Mouse (Mus musculus) lung, postnatal 0 days (tissue): Measurements from ENCODE around the gene Stom. TPM values are rescaled to one million over a fixed set of nuclear protein-coding genes. Genes with fewer than 3 reads are reported as not detected.

Source experiments
- ATAC-seq: fragments of 200-750 bp; cut with Nextera tagmentation; 2 replicates; pipeline ENCODE4 v1.8.0; 2017; ENCODE audit warnings: moderate library complexity
- DNase-seq: peaks from one replicate; pipeline ENCODE4 v3.0.0-alpha.2; 2016; ENCODE audit warnings: low spot score
- H3K27ac ChIP-seq: fragments of 300-500 bp; sonication (generic); 2 replicates; pipeline ENCODE4 v1.5.1; 2014; ENCODE audit warnings: antibody characterized with exemption, mild to moderate bottlenecking, low read length, mixed read lengths
- H3K27me3 ChIP-seq: fragments of 300-500 bp; sonication (generic); replicated peaks from 2 replicates; pipeline ENCODE4 v1.6.1; 2014; ENCODE audit warnings: low read length, mixed read lengths; ENCODE audit not compliant: insufficient read depth
- H3K36me3 ChIP-seq: fragments of 300-500 bp; sonication (generic); 2 replicates; pipeline ENCODE4 v1.6.1; 2014; ENCODE audit warnings: low read length, mixed read lengths; ENCODE audit not compliant: insufficient read depth
- H3K4me1 ChIP-seq: fragments of 300-500 bp; sonication (generic); 2 replicates; pipeline ENCODE4 v1.6.1; 2014; ENCODE audit warnings: antibody characterized with exemption, low read depth, low read length, mixed read lengths; ENCODE audit not compliant: insufficient read depth
- H3K4me2 ChIP-seq: fragments of 300-500 bp; sonication (generic); replicated peaks from 2 replicates; pipeline ENCODE4 v1.6.1; 2014; ENCODE audit warnings: low read depth, mild to moderate bottlenecking, low read length, moderate library complexity, mixed read lengths
- H3K4me3 ChIP-seq: fragments of 300-500 bp; sonication (generic); 2 replicates; pipeline ENCODE4 v1.5.1; 2014; ENCODE audit warnings: low read depth, low read length
- H3K9ac ChIP-seq: fragments of 300-500 bp; sonication (generic); replicated peaks from 2 replicates; pipeline ENCODE4 v1.6.1; 2014; ENCODE audit warnings: low read depth, mild to moderate bottlenecking
- H3K9me3 ChIP-seq: fragments of 300-500 bp; sonication (generic); 2 replicates; pipeline ENCODE4 v1.6.1; 2016; ENCODE audit warnings: low read length, mixed read lengths
- CTCF ChIP-seq: IDR thresholded peaks from 2 replicates; pipeline ENCODE4 v1.5.1; 2016; ENCODE audit warnings: antibody characterized with exemption, mild to moderate bottlenecking
- EP300 ChIP-seq: IDR thresholded peaks from 2 replicates; pipeline ENCODE4 v1.6.1; 2016; ENCODE audit warnings: antibody characterized with exemption, mild to moderate bottlenecking, control low read depth
- WGBS: fragments of 180-500 bp; shearing (Covaris S2); extraction: QIAGEN DNeasy Blood & Tissue Kit; methylation state at CpG from one replicate; pipeline ENCODE4 v1.1.7; 2014; 5-methylcytosine and 5-hydroxymethylcytosine counted together
- polyA plus RNA-seq: library from polyadenylated mRNA; unstranded; fragments of >200 nt; fragmentation: Nextera tagmentation; extraction: Ambion mirVana; gene quantifications from 2 replicates; pipeline ENCODE4 v1.2.1, GENCODE M21; 2015

Gene Stom
- polyA plus RNA-seq, 1 experiment from 2014 or later, result 86.2 TPM

GRCm38 (mm10) chr2:35267156-35267875, 69.5 kb downstream of the Stom start:
- no peak overlapping the region for H3K4me3 ChIP-seq
- H3K27ac ChIP-seq, result peak overlapping the region; percentile 95
- no peaks in the 10 kb centered on the region for H3K27me3 ChIP-seq
- no peak overlapping the region for H3K9ac ChIP-seq
- H3K4me1 ChIP-seq, result peaks cover 39% of the 10 kb centered on the region; the same call in 1 of the 2 replicates
- no peak for TF ChIP-seq CTCF
- TF ChIP-seq EP300, result peak; percentile 81
- WGBS, result 64% methylated on average over 12 of the region's 13 CpGs
- peak overlapping the region; percentile 36 for H3K4me2 ChIP-seq
- no peaks in the 10 kb centered on the region for H3K9me3 ChIP-seq
- no peaks in the 10 kb centered on the region for H3K36me3 ChIP-seq
- peak; percentile 91 for DNase-seq
- peak; percentile 73 for ATAC-seq

- Histone ChIP-seq H3K4me1 (peaks cover 32% of the 10 kb centered on the region; the same call in 1 of the 2 replicates), H3K9ac (no peak overlapping the region), H3K9me3 (no peaks in the 10 kb centered on the region), H3K4me2 (peak overlapping the region; percentile 31), H3K4me3 (no peak overlapping the region), H3K36me3 (no peaks in the 10 kb centered on the region), H3K27ac (peak overlapping the region; percentile 95), H3K27me3 (no peaks in the 10 kb centered on the region)
- ATAC-seq (peak; percentile 66), DNase-seq (peak; percentile 91)
- TF ChIP-seq CTCF (no peak; the same call in 1 of the 2 replicates), EP300 (peak; percentile 11)
- WGBS, result 52% methylated on average over 9 of the region's 9 CpGs
Measured at GRCm38 (mm10) chr2:35266251-35266905, 70.4 kb downstream of the Stom start.

- 71% methylated on average over 8 of the region's 8 CpGs for WGBS
- Histone ChIP-seq H3K36me3 (no peaks in the 10 kb centered on the region), H3K9ac (no peak overlapping the region), H3K4me2 (no peak overlapping the region), H3K4me3 (no peak overlapping the region), H3K4me1 (peaks cover 28% of the 10 kb centered on the region; the same call in 1 of the 2 replicates), H3K27me3 (no peaks in the 10 kb centered on the region), H3K9me3 (no peaks in the 10 kb centered on the region), H3K27ac (peak overlapping the region; percentile 95)
- no peak for DNase-seq
- TF ChIP-seq CTCF (no peak), EP300 (no peak)
- no peak for ATAC-seq
Measured at GRCm38 (mm10) chr2:35265775-35266174, 71.0 kb downstream of the Stom start.

- no peaks in the 10 kb centered on the region for H3K27me3 ChIP-seq
- peak; percentile 34 for ATAC-seq
- no peak overlapping the region for H3K4me3 ChIP-seq
- H3K9me3 ChIP-seq, result no peaks in the 10 kb centered on the region
- 31% methylated on average over 8 of the region's 8 CpGs for WGBS
- H3K36me3 ChIP-seq, result no peaks in the 10 kb centered on the region
- peaks cover 24% of the 10 kb centered on the region; the same call in 1 of the 2 replicates for H3K4me1 ChIP-seq
- no peak overlapping the region for H3K4me2 ChIP-seq
- peak; percentile 94 for DNase-seq
- H3K27ac ChIP-seq, result peak overlapping the region; percentile 95
- no peak overlapping the region for H3K9ac ChIP-seq
- 0 out of 2 replicates have a peak, but pooled peaks have one; percentile 22 for TF ChIP-seq EP300
- TF ChIP-seq CTCF, result peak; percentile 90
Measured at GRCm38 (mm10) chr2:35265296-35265695, 71.5 kb downstream of the Stom start.

GRCm38 (mm10) chr2:35264095-35264494, 72.7 kb downstream of the Stom start:
- Histone ChIP-seq H3K4me1 (peaks cover 18% of the 10 kb centered on the region), H3K27ac (peak overlapping the region; percentile 34; the same call in 1 of the 2 replicates), H3K9me3 (no peaks in the 10 kb centered on the region), H3K4me3 (no peak overlapping the region), H3K36me3 (no peaks in the 10 kb centered on the region), H3K4me2 (no peak overlapping the region), H3K9ac (no peak overlapping the region), H3K27me3 (no peaks in the 10 kb centered on the region)
- WGBS, result 32% methylated on average over 1 of the region's 1 CpGs
- no peak for TF ChIP-seq EP300
- TF ChIP-seq CTCF, result no peak
- DNase-seq, result no peak
- ATAC-seq, result no peak

Other genes starting within 250 kb of the Stom start
- 1.4 and 3.0 TPM in 2 replicates for gene AI182371, start 235.4 kb downstream of the Stom start, polyA plus RNA-seq
- gene Cntrl, start 227.5 kb downstream of the Stom start, polyA plus RNA-seq, result 20.1 and 21.3 TPM in 2 replicates
- gene Rab14, start 135.9 kb downstream of the Stom start, polyA plus RNA-seq, result 434 and 473 TPM in 2 replicates
- gene Gsn, start 80.6 kb downstream of the Stom start, polyA plus RNA-seq, result 956 and 1,007 TPM in 2 replicates
- gene 4930568D16Rik, start 30.8 kb upstream of the Stom start, polyA plus RNA-seq, result not detected in 2 replicates
- gene 4930402F06Rik, start 60.2 kb upstream of the Stom start, polyA plus RNA-seq, result not detected in 2 replicates
- gene Ggta1, start 126.3 kb upstream of the Stom start, polyA plus RNA-seq, result 21.8 and 25.6 TPM in 2 replicates
- 75.8 and 83.4 TPM in 2 replicates for gene Dab2ip, start 221.3 kb upstream of the Stom start, polyA plus RNA-seq